ENCODE assay signal across 16 mouse cellular contexts in genomic region chr12:87333794-87334193, GRCm38 (mm10). TPM values are rescaled to one million over a fixed set of nuclear protein-coding genes. Genes with fewer than 3 reads are reported as not detected.
"Had no signal": no experiment of that assay in that cellular context is flagged by ENCODE, and none has a peak within 500 bp of the region (broad histone marks: within the 10 kb centered on the region; RNA-seq: fewer than 3 reads in every experiment).

No protein-coding gene starts in this region.

- DNase-seq: gastrocnemius, adult 2 months; gastrocnemius, postnatal 10 days; gastrocnemius, postnatal 25 days; heart, adult 2 months; heart, postnatal 10 days; heart, postnatal 4 days; kidney, adult 18-20 months; kidney, adult 8-10 months; kidney, postnatal 10 days; kidney, postnatal 25 days; kidney, postnatal 4 days; liver; liver, embryonic 13.5 days had no signal

RNA-seq across cellular contexts. Expression of gene Ism2, which starts 34.3 kb away (rescaled TPM):
- total RNA-seq: gastrocnemius, adult 2 months; gastrocnemius, postnatal 10 days; gastrocnemius, postnatal 25 days; granulocyte monocyte progenitor cell, adult 5-6 weeks; heart, adult 2 months; heart, postnatal 25 days had no signal
- polyA plus RNA-seq: inflammation-experienced regulatory T-cells, adult 6 months had no signal
